Mouse (Mus musculus) liver, embryonic 14.5 days (tissue): ENCODE data around the gene Myh8. TPM values are rescaled to one million over a fixed set of nuclear protein-coding genes. Genes with fewer than 3 reads are reported as not detected.

Experiments
- ATAC-seq: fragments of 200-750 bp; cut with Nextera tagmentation; 2 replicates; pipeline ENCODE4 v1.8.0; 2017; ENCODE audit warnings: moderate number of reproducible peaks, mild to moderate bottlenecking, moderate library complexity; ENCODE audit not compliant: insufficient read depth
- DNase-seq, 3 experiments: peaks; one replicate each; pipeline ENCODE4 v3.0.0-alpha.2; 2012 to 2013; ENCODE audit warnings: low read depth in 3 of 3, low spot score in 3 of 3
- H3K27ac ChIP-seq: fragments of 300-500 bp; sonication (generic); 2 replicates; pipeline ENCODE4 v1.5.1; 2014; ENCODE audit warnings: moderate library complexity, mild to moderate bottlenecking, control low read depth, inconsistent platforms
- H3K27me3 ChIP-seq: fragments of 300-500 bp; sonication (generic); 2 replicates; pipeline ENCODE4 v1.6.1; 2014; ENCODE audit warnings: mild to moderate bottlenecking, low read length, moderate library complexity; ENCODE audit not compliant: control insufficient read depth, insufficient read depth
- H3K36me3 ChIP-seq: fragments of 300-500 bp; sonication (generic); replicated peaks from 2 replicates; pipeline ENCODE4 v1.6.1; 2014; ENCODE audit warnings: low read depth; ENCODE audit not compliant: control insufficient read depth, insufficient read depth
- H3K4me1 ChIP-seq, 2 experiments: fragments of 200-500 bp in 1 of 2; fragments of 300-500 bp in 1 of 2; sonication (generic) in 1 of 2; replicated peaks; 2 replicates each; pipeline ENCODE4 v1.6.1; 2012 to 2014; ENCODE audit warnings: antibody characterized with exemption in 1 of 2, inconsistent platforms in 1 of 2, low read length in 1 of 2; ENCODE audit not compliant: control insufficient read depth in 2 of 2, insufficient read depth in 2 of 2
- H3K4me2 ChIP-seq: fragments of 300-500 bp; sonication (generic); 2 replicates; pipeline ENCODE4 v1.6.1; 2014; ENCODE audit warnings: low read depth, mild to moderate bottlenecking, control low read depth, moderate library complexity
- H3K4me3 ChIP-seq, 2 experiments: fragments of 200-500 bp in 1 of 2; fragments of 300-500 bp in 1 of 2; sonication (generic) in 1 of 2; 2 replicates each; pipeline ENCODE4 v1.5.1; 2012 to 2014; ENCODE audit warnings: low read depth in 2 of 2, low read length in 2 of 2, mild to moderate bottlenecking in 2 of 2, control low read depth in 1 of 2, inconsistent platforms in 1 of 2, moderate library complexity in 1 of 2; ENCODE audit not compliant: insufficient read depth in 1 of 2
- H3K9ac ChIP-seq: fragments of 300-500 bp; sonication (generic); replicated peaks from 2 replicates; pipeline ENCODE4 v1.6.1; 2014; ENCODE audit warnings: mild to moderate bottlenecking, control low read depth, moderate library complexity
- H3K9me3 ChIP-seq: fragments of 300-500 bp; sonication (generic); 2 replicates; pipeline ENCODE4 v1.6.1; 2016; ENCODE audit warnings: low read length, mixed read lengths; ENCODE audit not compliant: control insufficient read depth
- CTCF ChIP-seq: IDR thresholded peaks from 2 replicates; pipeline ENCODE4 v1.5.1; 2016; ENCODE audit warnings: antibody characterized with exemption, low read depth, control low read depth
- EP300 ChIP-seq: IDR thresholded peaks from 2 replicates; pipeline ENCODE4 v1.6.1; 2016; ENCODE audit warnings: antibody characterized with exemption, low read depth
- WGBS: fragments of 180-500 bp; shearing (Covaris S2); extraction: QIAGEN DNeasy Blood & Tissue Kit; methylation state at CpG from one replicate; pipeline ENCODE4 v1.1.7; 2014; ENCODE audit not compliant: insufficient replicate concordance; 5-methylcytosine and 5-hydroxymethylcytosine counted together
- polyA plus RNA-seq, 2 experiments: library from polyadenylated mRNA; depleted of rRNA in 1 of 2; stranded (reverse) in 1 of 2; unstranded in 1 of 2; fragments of >200 nt; fragmentation: Nextera tagmentation in 1 of 2; extraction: Ambion mirVana in 1 of 2; gene quantifications; 2 replicates each; pipeline versions ENCODE4 v1.2.1 to v1.2.3; 2012 to 2014

Myh8 gene
- polyA plus RNA-seq, 2 experiments, result 0.02 to 0.03 TPM

DNA sequence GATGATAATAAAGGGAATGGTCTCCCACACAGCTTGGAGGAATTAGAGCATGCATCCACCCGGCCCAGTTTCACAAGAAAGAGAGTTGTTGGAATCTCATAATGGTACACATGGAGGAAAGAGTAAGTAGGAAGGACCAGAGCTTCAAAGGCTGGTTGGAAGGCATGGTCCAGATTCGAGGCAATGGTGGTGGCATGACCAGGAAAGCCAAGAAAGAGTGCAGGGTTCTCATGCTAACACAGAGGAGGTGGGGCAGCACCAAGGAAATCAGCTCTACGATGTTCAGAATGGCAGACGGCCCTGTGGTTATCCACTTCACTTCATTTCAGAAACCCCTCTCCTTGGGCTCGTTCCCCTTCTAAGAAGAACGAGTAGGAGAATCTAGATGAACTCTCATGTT, 16.0 kb upstream of the Myh8 start:
- ATAC-seq, result no peak
- Histone ChIP-seq H3K9ac (no peak overlapping the region), H3K27me3 (no peaks in the 10 kb centered on the region), H3K4me1 (no peaks in the 10 kb centered on the region), H3K36me3 (no peaks in the 10 kb centered on the region), H3K9me3 (no peaks in the 10 kb centered on the region), H3K4me2 (no peak overlapping the region), H3K27ac (no peak overlapping the region), H3K4me3 (no peak overlapping the region)
- 53% methylated on average over 6 of the region's 6 CpGs for WGBS
- no peak for DNase-seq
- no peak for TF ChIP-seq EP300
- no peak for TF ChIP-seq CTCF

DNA sequence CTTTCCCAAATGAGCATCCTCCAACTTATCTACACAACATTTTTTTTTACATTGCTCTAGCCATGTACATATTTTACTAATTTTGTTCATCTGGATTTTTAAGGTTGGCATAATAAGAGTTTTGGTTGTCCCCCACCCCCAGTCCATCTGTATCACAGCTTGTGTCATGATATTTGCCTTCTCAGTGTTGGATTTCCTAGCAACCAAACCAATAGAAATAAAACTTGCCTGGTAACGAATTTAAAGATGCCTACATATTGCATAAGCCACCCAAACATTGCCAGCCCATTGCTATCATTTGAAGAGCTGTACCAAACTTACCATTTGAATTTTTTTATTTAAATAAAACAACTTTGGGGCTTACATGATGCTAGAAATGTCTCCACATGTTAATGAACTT, 16.5 kb downstream of the Myh8 start:
- no peak for ATAC-seq
- H3K4me2 ChIP-seq, result no peak overlapping the region

DNA sequence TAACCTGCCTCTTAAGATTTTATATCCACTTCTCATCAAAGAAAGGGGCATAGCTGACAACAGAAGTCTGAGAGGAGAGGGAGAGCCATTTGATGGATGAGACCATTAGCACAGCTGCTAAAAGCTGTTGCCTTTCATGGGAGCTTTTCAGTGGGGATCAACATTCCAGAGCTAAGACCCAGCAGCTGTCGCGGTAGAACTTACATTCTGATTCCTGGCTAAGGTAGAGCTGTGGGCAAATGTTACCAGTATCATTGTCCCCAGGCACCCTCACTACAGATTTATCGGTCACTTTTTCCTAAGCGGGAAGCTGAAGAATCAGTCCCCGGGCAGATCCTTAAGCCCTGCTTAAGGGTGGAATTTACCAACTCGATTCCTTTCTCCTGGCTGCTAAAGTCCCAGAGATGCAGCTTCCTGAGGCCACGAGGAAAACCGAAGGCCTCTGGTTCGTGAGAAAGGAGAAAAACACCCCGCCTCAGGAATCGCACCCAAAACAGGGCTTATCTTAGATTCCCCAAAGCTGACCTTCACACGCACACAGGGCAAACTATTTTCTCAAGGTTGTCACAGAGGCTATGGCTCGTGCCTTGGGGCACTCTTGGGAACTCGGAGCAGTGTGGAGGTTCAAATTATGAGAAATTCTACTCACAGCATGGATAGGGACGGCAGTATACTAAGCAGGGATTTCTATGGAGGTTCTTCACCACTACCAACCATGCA, 37.0 kb downstream of the Myh8 start:
- Histone ChIP-seq H3K27ac (no peak overlapping the region), H3K9me3 (no peaks in the 10 kb centered on the region), H3K36me3 (no peaks in the 10 kb centered on the region), H3K4me3 (no peak overlapping the region), H3K27me3 (no peaks in the 10 kb centered on the region), H3K4me1 (no peaks in the 10 kb centered on the region), H3K9ac (no peak overlapping the region), H3K4me2 (no peak overlapping the region)
- TF ChIP-seq EP300, result no peak
- ATAC-seq, result no peak
- DNase-seq, result no peak
- 46% methylated on average over 15 of the region's 15 CpGs for WGBS

More for the DNA sequence above, 16.5 kb downstream of the Myh8 start:
- H3K27ac ChIP-seq, result no peak overlapping the region
- no peak for DNase-seq
- no peaks in the 10 kb centered on the region for H3K27me3 ChIP-seq
- H3K4me1 ChIP-seq, result no peaks in the 10 kb centered on the region
- 36% methylated on average over 1 of the region's 1 CpGs for WGBS
- no peak overlapping the region for H3K9ac ChIP-seq
- no peaks in the 10 kb centered on the region for H3K36me3 ChIP-seq
- TF ChIP-seq EP300, result no peak
- TF ChIP-seq CTCF, result no peak
- H3K4me3 ChIP-seq, result no peak overlapping the region
- peaks cover 2% of the 10 kb centered on the region; the same call in 1 of the 2 replicates for H3K9me3 ChIP-seq

DNA sequence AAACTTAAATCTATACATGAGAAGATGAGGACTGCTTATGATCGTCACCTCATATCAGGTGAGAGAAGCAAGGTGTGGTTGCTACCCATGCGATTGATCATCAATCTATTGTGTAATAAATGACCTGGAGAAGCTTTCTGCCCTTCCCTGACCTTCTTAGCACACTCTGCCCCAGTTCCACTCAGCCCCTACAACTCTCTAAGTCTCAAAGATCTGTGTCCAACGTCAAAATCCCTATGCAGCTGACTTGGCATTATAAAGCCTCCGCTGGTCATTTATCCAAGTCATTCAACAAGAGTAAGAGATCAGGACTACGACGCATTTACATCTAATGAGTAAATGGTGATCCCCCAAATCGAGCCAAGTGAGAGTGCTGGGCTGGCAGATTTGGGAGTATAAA, 44.4 kb downstream of the Myh8 start, which contains the start of gene Myh13:
TSS of gene Myh13 (plus strand) at position 301 of the 400 bp plus-strand sequence.
- H3K4me3 ChIP-seq, result no peak within 1 kb of the TSS
- no peak within 1 kb of the TSS for H3K4me2 ChIP-seq
- no peak for ATAC-seq
- 67% methylated on average over 7 of the region's 7 CpGs for WGBS
- TF ChIP-seq CTCF, result no peak
- TF ChIP-seq EP300, result no peak
- DNase-seq, result no peak
- H3K9ac ChIP-seq, result no peak within 1 kb of the TSS
- H3K27me3 ChIP-seq, result no peaks in the 10 kb centered on the region
- no peak within 1 kb of the TSS for H3K27ac ChIP-seq
- H3K9me3 ChIP-seq, result no peaks in the 10 kb centered on the region
- H3K36me3 ChIP-seq, result no peaks in the 10 kb centered on the region
- no peaks in the 10 kb centered on the region for H3K4me1 ChIP-seq

DNA sequence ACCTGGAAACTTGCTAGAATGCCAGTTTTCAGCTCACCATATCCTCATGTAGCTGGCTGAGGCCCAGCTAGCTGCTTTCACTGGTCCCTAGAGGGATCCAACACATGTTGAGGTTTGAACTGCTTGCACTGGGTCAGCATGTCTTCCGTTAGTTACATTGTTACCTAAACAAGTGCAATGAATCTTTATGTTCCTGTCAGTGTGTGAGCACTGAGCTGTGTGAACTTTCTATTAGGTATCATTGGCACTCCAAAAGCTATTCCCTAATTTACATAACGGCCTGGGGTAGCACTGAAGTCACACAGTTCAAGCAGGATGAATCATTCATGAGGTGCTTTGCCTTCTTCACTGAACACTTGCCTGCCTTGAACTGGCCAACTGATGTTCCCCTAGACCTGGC, 49.6 kb downstream of the Myh8 start:
- no peak overlapping the region for H3K4me3 ChIP-seq
- no peaks in the 10 kb centered on the region for H3K4me1 ChIP-seq
- no peak for ATAC-seq

More for the DNA sequence above, 49.6 kb downstream of the Myh8 start:
- Histone ChIP-seq H3K27ac (no peak overlapping the region), H3K36me3 (no peaks in the 10 kb centered on the region), H3K9ac (no peak overlapping the region), H3K4me2 (no peak overlapping the region), H3K27me3 (no peaks in the 10 kb centered on the region), H3K9me3 (no peaks in the 10 kb centered on the region)
- DNase-seq, result no peak
- 52% methylated on average over 2 of the region's 2 CpGs for WGBS
- no peak for TF ChIP-seq EP300
- no peak for TF ChIP-seq CTCF
